Mouse (Mus musculus): ENCODE results near the gene Retreg3.

Gene Retreg3

DNA sequence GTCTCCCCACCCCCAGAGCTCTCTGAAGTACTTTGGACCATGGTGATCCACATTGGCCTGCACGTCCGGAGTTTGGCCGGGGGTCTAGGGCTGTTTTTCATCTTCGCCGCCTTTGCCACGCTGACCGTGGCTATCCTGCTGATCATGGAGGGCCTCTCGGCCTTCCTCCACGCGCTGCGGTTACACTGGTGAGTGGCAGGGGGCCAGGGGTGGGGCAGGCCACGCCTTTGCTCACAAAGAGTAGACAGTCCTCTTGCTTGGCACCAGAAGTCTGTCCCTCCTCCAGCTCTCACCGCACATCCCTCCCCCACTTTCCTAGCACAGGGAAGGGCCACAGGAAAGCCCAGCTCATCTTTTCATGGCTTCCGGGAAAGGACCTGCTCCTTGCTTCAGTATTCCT is 64.3 kb downstream of the Retreg3 start:
- no peak for DNase-seq (ENCODE audit: extremely low read depth, low read depth)

DNA sequence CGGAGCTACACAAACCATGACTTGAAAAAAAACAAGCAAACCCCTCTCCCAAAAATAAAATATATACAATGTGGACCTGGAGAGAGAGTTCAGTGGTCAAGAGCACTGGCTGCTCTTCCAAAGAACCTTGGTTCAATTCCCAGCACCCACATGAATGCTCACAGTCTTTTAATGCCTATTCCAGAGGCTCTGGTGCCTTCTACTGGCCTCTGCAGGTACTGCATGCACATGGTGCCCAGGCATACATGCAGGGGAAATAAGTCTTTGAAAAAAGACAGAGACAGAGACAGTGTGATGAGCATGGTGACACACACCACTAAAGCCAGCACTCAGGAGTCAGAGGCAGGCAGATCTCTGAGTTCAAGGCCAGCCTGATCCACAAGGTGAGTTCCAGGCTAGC is 65.7 kb downstream of the Retreg3 start:
- no peak for DNase-seq (ENCODE audit: extremely low read depth, low read depth)

DNA sequence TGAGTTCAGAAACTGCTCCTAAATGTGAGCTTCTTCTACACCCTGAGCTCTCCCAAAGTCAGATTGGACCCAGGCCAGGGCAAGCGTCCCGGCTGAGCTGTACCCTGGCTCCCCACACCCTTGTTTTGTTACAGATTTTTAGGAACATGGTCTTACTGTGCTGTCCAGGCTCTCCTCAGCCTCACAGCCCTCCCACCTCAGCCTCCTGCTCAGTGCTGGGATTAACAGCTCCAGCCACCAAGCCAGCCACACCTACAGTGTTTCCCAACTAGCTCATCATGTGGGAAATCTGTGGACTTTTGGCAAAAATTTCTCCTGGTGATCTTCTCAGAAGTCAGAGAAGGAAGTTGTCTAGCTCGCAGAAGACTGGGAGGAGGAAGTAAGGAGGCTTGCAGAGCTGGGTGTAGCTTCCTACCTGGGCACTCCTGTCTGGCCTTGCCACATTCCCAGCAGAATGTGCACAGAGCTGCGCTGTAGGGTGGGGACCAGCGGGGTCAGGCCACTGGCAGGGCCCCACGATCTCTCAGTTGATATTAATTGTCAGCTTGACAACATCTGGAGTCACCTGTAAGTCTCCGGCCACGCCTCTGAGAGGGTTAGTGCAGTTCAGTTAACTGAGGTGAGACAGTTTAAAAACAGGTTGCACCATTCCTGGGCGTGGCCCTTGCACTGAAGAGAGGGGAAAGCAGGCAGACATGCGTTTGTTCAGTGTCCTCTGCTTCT is 66.8 kb downstream of the Retreg3 start:
- no peak for DNase-seq (ENCODE audit: extremely low read depth, low read depth)

DNA sequence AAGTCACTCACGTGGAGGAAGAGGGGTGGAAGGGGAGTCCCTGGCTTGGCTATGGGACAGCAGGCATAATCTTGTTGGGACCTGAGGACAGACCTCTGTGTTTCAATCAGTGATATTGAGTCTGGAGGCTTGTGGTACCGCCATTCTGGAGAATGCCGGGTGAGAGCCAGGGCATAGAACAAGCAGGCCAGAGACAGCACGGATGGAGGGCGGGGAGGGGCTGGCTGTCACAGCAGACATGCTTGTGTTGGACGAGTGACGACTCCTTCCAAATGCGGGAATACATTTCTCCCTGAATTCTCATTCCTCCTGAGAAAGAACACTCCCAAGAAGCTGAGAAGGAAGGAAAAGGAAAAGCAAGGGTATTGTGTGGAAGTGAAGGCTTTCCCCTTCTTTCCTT is 68.1 kb downstream of the Retreg3 start:
- DNase-seq (ENCODE audit: extremely low read depth, low read depth), result no peak

DNA sequence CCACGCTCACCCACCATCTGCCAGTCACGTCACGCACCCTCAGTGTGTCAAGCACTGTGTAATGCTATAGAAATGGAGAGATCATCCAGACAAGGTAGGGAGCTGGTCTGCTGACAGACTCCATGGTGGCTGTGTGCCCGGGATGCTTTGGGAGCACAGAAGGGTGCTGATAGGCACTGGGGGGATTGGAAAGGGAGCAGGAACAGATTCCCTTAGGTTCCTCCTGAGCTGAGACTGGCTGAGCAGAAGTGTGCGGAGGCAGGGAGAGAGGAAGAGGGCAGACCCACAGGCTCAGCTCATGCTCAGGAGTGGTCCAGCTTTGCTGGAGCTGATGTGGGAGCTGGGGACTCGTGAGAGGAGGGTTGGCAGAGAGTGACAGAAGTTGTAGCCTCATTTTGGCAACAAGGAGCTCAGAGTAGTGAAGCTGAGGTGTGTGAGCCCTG is 68.6 kb downstream of the Retreg3 start:
- DNase-seq (ENCODE audit: extremely low read depth, low read depth), result no peak

GRCm38 (mm10) chr11:101050359-101050758 is 69.3 kb downstream of the Retreg3 start:
- DNase-seq (ENCODE audit: extremely low read depth, low read depth), result no peak

GRCm38 (mm10) chr11:101047502-101047901 is 72.2 kb downstream of the Retreg3 start:
- DNase-seq (ENCODE audit: extremely low read depth, low read depth), result no peak

DNA sequence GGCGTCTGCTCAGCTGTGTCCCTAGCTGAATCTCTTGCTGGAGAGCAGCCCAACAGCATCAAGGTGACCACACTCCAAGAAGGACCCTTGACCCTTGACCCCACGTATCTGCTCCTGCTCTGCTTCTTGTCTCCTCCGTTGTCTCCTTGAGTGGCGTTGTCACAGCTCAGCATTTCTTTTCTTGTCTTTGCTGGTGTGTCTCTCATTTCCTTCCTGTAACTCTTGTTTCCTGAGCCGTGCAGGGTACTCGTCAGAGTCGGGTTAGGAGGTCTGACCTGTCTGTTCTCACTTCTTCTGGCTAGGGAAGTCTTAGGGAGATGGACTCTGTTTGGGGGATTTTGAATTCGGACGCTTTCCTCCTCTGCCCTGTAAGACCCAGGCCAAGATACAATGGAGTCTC is 73.3 kb downstream of the Retreg3 start:
- no peak for DNase-seq (ENCODE audit: extremely low read depth, low read depth)
